Mouse (Mus musculus) gastrocnemius, adult 18-20 months (tissue): ENCODE results near the gene Cfh. TPM values are rescaled to one million over a fixed set of nuclear protein-coding genes. Genes with fewer than 3 reads are reported as not detected.
"Not testable (repeated sequence)": the region's sequence is repeated elsewhere in the genome, so short reads cannot be mapped to it uniquely, and the experiment has no call there.

Experiments used
- DNase-seq: peaks from one replicate; pipeline ENCODE4 v3.0.0; 2021; ENCODE audit warnings: low spot score
- long read RNA-seq, 2 experiments: library from polyadenylated mRNA; stranded (forward); transcript quantifications; one replicate each; pipeline ENCODE4 v2.0.0; 2021
- total RNA-seq, 2 experiments: library from RNA; stranded (reverse); gene quantifications; 2 replicates each; pipeline ENCODE4 v1.2.3; 2021

The Cfh gene
- total RNA-seq = 1 to 10 TPM; 4.5 to 9.5 TPM
- long read RNA-seq, experiment 1, full-length matches to known transcripts = 1 of 4 reads
- long read RNA-seq, experiment 1, partial matches to known transcripts = 0 of 4 reads
- long read RNA-seq, experiment 1, other reads (novel, unspliced or antisense) = 3 of 4 reads
- long read RNA-seq, experiment 2, full-length matches to known transcripts = 1 of 6 reads
- long read RNA-seq, experiment 2, partial matches to known transcripts = 1 of 6 reads
- long read RNA-seq, experiment 2, other reads (novel, unspliced or antisense) = 4 of 6 reads

DNA sequence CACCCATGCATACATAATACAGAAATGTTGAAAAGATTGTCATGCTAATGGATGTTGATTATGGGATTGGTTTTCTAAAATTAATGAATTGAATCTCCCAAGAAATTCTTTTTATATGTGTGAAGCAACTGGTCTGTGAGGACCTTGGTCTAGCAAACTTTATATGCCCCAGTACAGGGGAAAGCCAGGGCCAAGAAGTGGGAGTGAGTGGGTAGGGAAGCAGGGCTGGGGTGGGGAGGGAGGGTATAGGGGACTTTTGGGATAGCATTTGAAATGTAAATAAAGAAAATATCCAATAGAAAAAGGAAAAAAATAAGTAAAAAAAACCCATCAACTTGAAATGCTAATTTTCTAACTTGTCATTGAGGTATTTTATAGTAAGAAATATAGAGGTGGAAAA, at the start of gene Cfh:
TSS of gene Cfh (minus strand) at position 101 of the 400 bp plus-strand sequence.
- not testable (repeated sequence) for DNase-seq

DNA sequence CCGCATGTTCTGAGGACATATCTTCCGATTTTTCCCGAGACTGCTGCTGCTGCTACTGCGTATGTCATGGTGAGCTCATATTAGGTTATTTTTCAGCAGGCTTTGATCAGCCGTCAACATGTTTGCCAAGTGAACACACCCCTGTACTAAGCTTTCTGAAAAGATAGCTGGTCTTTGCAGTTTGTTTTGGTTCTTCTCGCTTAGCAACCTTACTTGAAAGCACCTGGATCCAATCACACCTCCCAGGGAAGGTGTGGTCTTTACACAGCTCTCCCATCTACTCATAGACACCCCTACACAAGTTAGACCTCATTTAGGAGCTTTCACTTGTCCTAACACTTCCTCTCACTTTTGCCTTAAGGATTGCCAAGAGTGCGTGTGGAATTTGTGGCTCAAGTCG, 43.1 kb upstream of the Cfh start:
- DNase-seq = no peak

DNA sequence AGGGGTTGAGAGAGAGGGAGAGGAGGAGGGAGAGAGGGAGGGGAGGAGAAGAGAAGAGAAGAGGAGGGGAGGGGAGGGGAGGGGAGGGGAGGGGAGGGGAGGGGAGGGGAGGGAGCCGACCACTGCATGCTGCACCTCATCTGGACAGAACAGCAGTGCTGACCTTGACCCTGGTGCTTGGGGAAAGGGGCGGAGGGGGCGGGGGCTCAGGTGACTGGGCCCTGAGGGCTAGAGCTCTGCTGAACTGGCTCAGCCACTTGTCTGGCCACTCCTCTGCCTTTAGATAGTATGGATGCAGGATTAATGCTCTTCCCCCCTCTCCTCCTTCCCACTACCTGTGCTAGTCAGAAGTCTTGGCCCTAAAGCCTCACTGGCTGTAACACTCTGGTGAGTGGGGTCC, 41.7 kb upstream of the Cfh start:
- no peak for DNase-seq

DNA sequence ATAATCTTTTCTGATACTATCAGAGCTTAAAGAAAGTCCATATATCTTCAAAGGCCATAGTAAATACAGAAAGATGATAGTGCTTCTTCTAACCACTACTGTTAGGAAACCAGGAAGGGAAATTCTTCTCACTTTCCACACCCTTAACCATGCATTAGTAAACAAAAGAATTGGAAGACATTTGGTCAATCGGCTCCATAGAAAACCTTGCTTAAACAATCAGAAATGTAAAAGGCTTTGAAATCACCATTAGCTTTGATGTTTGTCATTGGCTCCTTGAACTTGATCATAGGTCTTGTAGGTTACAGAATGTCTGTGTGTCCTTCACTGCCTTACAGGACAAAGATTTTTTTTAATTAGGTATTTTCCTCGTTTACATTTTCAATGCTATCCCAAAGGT, 21.8 kb upstream of the Cfh start:
- DNase-seq = no peak

DNA sequence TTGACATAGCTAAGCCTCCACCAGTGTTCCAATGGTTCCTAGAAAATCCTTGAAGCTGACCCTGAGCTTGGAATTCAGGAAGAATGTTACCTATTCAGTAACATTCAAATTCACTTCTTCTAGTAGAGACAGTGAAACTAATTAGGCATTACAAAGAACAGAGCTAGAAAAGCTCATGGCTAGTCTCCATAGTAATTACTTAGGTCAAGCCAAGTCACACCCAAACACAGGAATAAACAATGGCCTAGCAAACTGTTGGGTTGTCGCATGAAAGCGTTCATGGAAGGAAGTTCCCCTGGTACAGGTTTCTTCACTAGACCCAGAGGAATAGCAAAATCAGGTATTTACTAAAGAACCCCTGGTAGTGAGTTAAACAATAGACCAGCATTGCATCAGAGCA, 4.9 kb upstream of the Cfh start:
- DNase-seq = not testable (repeated sequence)

DNA sequence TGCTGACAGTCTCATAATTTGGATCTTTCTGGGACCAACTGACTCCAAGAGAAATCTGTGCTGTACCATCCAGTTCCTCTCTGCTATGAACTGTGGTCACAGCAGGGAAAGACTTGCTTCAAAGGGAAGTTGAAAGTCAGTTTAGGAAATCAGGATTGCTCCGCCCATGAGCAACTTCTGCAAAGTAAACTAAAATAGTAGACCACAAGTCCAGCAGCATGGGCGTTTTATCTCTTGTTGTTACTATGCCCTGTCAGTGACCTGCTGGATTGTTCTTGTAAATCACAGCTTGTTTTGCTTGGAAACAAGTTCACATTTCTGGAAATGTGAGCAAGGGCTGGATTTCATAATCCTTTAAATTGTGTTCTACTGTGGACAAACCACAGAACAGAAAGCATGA, 356 bp downstream of the Cfh start:
- peak; percentile 22 for DNase-seq

DNA sequence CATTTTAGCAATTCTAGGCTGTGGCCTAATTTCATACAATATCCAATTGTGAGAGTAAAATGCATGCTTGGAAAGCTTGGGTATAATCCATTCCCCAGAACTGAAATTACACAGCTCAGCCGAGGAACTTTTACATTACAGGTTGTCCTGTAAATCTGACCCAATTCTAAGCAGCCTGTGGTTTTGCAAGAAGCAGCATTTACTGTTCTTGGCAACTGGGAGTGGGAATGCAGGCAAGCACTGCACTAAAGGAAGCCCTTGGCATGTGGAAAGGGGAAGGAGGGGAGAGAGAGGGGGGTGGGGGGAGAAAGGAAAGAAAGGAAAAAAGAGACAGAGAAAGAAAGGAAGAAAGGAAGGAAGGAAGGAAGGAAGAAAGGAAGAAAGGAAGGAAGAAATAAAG, 3.4 kb downstream of the Cfh start:
- DNase-seq = no peak

DNA sequence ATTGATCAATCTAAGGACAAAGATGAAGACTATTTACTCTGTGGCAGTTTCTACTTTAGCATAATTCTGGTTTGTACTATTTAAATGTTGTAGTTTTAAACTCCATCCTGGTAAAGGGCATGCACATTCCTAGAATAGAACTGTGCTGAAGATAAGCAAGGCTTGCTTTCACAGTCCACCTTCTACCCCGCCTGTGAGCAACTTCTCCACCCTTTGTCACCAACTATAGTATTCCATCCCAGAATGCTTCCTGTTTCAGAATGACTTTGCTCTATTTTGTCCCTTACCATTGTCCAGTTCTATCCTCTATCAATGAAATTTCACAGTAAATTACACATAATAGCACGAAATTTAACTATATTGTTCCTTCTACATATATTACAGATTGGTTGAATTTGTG, 8.1 kb downstream of the Cfh start:
- no peak for DNase-seq

DNA sequence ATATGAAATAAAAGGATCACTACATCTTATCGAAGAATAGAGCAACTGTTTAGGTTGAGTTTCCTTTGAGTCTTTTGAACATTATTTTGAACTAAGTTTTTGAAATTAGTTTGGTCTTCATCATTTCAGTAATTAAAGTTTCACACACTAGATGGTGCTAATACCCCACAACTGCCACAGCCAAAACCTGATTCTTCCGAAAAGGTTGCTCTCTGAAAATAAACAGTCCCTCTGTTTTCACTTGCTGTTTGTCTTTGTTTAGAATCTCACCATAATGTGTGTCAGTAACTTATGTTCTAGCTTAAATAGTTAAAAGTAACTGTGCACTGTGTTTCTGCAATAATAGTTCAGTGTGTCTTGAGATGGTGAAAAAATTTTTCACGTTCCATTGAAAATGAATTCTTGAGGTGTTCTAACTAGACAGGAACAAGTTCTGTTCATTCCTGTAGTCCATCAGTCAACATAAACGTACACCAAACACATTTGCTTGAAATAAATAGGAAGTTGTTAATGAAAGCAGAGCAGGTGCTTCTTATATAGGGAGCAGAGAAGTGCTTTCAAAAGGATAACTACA, 11.9 kb downstream of the Cfh start:
- no peak for DNase-seq

DNA sequence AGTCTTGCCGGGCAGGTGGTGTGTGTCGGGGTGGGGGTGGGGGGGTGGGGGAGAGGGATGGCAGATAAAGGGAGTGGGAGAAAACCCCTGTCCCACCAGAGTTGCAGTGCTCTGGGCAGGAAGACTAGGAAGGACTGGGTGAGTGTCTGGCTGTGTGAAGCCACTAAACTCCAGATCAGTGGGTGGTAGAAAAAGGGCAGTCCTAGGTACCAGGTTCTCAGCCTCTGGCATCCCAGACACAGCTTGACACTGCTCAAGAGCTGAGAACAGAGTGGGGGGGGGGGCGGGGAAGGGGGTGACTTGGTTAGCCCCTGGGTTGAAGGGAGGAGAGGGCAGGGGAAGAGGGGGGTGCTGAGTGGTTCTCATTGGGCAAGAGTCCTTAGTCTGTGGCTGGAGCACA, 24.6 kb downstream of the Cfh start:
- DNase-seq = no peak

DNA sequence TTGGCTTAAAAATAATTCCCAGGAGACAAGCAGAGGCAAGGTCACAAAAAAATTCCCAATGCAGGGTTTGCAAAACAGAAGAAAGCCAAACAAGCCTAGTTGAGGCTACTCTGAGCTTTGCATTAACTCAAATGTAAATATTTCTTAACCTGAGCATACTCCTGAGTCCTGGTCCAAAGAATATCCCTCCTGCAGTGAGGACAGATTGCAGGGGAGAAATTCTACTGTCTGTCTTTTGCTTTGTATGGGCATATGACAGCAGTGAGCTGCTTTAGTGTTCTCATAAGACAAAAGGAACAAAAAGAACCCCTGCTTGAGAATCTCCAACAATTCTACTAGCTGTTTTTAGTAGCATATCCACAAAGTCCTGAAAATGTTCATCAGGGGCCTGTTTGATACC, 114.1 kb downstream of the Cfh start:
- DNase-seq = no peak

Other genes with a start within 250 kb of the Cfh start
- under 1 TPM; 0.30 to 0.62 TPM for gene Kcnt2, start 62.4 kb upstream of the Cfh start, total RNA-seq